8 mouse cellular contexts compared by ENCODE assay signal in genomic region chr15:98805324-98806040, GRCm38 (mm10). TPM values are rescaled to one million over a fixed set of nuclear protein-coding genes. Genes with fewer than 3 reads are reported as not detected.
DNase-seq lines count a peak whose midpoint lies in the region; ATAC-seq and TF ChIP-seq lines count a peak whose summit lies in the region.

No protein-coding gene starts in this region.

- H3K4me1 ChIP-seq in hindbrain, postnatal 0 days (ENCODE audit: insufficient read depth, low read length) = peaks cover 25% of the 10 kb centered on the region; the same call in 1 of the 2 replicates
- peaks cover 71% of the 10 kb centered on the region for H3K4me1 ChIP-seq in megakaryocyte, embryonic 14.5 days

- peak overlapping the region; percentile 47 for H3K4me3 ChIP-seq in hindbrain, postnatal 0 days (ENCODE audit: low read length)
- peak overlapping the region; percentile 89 for H3K4me3 ChIP-seq in megakaryocyte, embryonic 14.5 days (replicated peaks)

- peak; percentile 90 for DNase-seq in ZHBTc4 (ENCODE audit: low read depth, low spot score)
- peak; percentile 74 to 84 for DNase-seq in cerebellum, postnatal 25 days
- peak; percentile 74 for DNase-seq in gastrocnemius, postnatal 14 days
- DNase-seq in hindbrain, postnatal 0 days (ENCODE audit: low spot score) = peak; percentile 85
- peak; percentile 79 to 85 for DNase-seq in left cerebral cortex, postnatal 25 days (ENCODE audit: low spot score in 2 of 2)
- peak; percentile 85 to 87 for DNase-seq in right cerebral cortex, postnatal 10 days (ENCODE audit: low spot score in 2 of 2)

- WGBS in hindbrain, postnatal 0 days = 1% methylated on average over 57 of the region's 64 CpGs

- peak overlapping the region; percentile 49 for H3K9ac ChIP-seq in hindbrain, postnatal 0 days (replicated peaks; ENCODE audit: low read length)

- no peaks in the 10 kb centered on the region for H3K9me3 ChIP-seq in hindbrain, postnatal 0 days (ENCODE audit: low read length)
- H3K9me3 ChIP-seq in megakaryocyte, embryonic 14.5 days = no peaks in the 10 kb centered on the region

- H3K4me2 ChIP-seq in hindbrain, postnatal 0 days (ENCODE audit: low read depth, low read length) = peak overlapping the region; percentile 85

- intact Hi-C loops in gastrocnemius, postnatal 14 days (cut with DNase I; ENCODE audit: low total_unique reads) = no loop called here
- intact Hi-C loops in left cerebral cortex, postnatal 25 days (cut with DNase I) = loop anchor here (1.0 to 5.0 kb wide), 2 partner anchors 25 to 417 kb away; partner anchors contain the start of gene Kcnh3

- H3K36me3 ChIP-seq in hindbrain, postnatal 0 days (ENCODE audit: insufficient read depth, low read length) = no peaks in the 10 kb centered on the region
- peaks cover 9% of the 10 kb centered on the region for H3K36me3 ChIP-seq in megakaryocyte, embryonic 14.5 days (replicated peaks; ENCODE audit: low read length)

- peak; percentile 75 for TF ChIP-seq CTCF in hindbrain, postnatal 0 days (IDR thresholded peaks at IDR 0.05; ENCODE audit: low read depth)

- peak; percentile 61 for ATAC-seq in hindbrain, postnatal 0 days
- no peak for ATAC-seq in monocyte, adult 5-6 weeks (replicated peaks; ENCODE audit: insufficient number of reproducible peaks, low FRiP score, low TSS enrichment, poor library complexity, severe bottlenecking)

- H3K27me3 ChIP-seq in hindbrain, postnatal 0 days (ENCODE audit: insufficient read depth, low read length) = peaks cover 71% of the 10 kb centered on the region
- peaks cover 94% of the 10 kb centered on the region for H3K27me3 ChIP-seq in megakaryocyte, embryonic 14.5 days (replicated peaks)

- H3K27ac ChIP-seq in hindbrain, postnatal 0 days = no peak overlapping the region

RNA-seq across cellular contexts. Expression of gene Ddn, which starts 3.8 kb away (rescaled TPM):
- total RNA-seq in gastrocnemius, postnatal 14 days (2021) = 1 to 10 TPM; 1.6 to 2.7 TPM
- total RNA-seq in hindbrain, postnatal 0 days (2014; rRNA removed) = 2.7 and 6.5 TPM in 2 replicates
- 0.45 and 0.64 TPM in 2 replicates for polyA plus RNA-seq in hindbrain, postnatal 0 days (2015; fragmentation: Nextera tagmentation; extraction: Ambion mirVana)
- 100 to 1,000 TPM; 829 to 842 TPM for total RNA-seq in left cerebral cortex, postnatal 25 days (2021)
- 0.32 and 0.73 TPM in 2 replicates for polyA plus RNA-seq in megakaryocyte, embryonic 14.5 days (2012; ENCODE audit: insufficient read depth, low replicate concordance)
- total RNA-seq in monocyte, adult 5-6 weeks (2017) = not detected in 3 replicates

RNA-seq across cellular contexts. Expression of gene Wnt1, which starts 15.8 kb away (rescaled TPM):
- total RNA-seq in gastrocnemius, postnatal 14 days (2021) = under 1 TPM in 1 of 2 experiments, not detected in 1; 0.10 TPM
- total RNA-seq in hindbrain, postnatal 0 days (2014; rRNA removed) = 0.05 TPM in 1 of 2 replicates, not detected in the other
- polyA plus RNA-seq in hindbrain, postnatal 0 days (2015; fragmentation: Nextera tagmentation; extraction: Ambion mirVana) = 0.52 and 0.59 TPM in 2 replicates
- total RNA-seq in left cerebral cortex, postnatal 25 days (2021) = not detected
- polyA plus RNA-seq in megakaryocyte, embryonic 14.5 days (2012; ENCODE audit: insufficient read depth, low replicate concordance) = not detected in 2 replicates
- total RNA-seq in monocyte, adult 5-6 weeks (2017) = not detected in 3 replicates

RNA-seq across cellular contexts. Expression of gene Prkag1, which starts 25.8 kb away (rescaled TPM):
- total RNA-seq in gastrocnemius, postnatal 14 days (2021) = 10 to 100 TPM; 36.6 to 42.0 TPM
- total RNA-seq in hindbrain, postnatal 0 days (2014; rRNA removed) = 62.4 and 99.4 TPM in 2 replicates
- polyA plus RNA-seq in hindbrain, postnatal 0 days (2015; fragmentation: Nextera tagmentation; extraction: Ambion mirVana) = 61.1 and 62.3 TPM in 2 replicates
- 10 to 100 TPM; 44.1 to 55.6 TPM for total RNA-seq in left cerebral cortex, postnatal 25 days (2021)
- 237 and 264 TPM in 2 replicates for polyA plus RNA-seq in megakaryocyte, embryonic 14.5 days (2012; ENCODE audit: insufficient read depth, low replicate concordance)
- total RNA-seq in monocyte, adult 5-6 weeks (2017) = 128 to 132 TPM (median 132 TPM) in 3 replicates

RNA-seq across cellular contexts. Expression of gene Wnt10b, which starts 27.5 kb away (rescaled TPM):
- total RNA-seq in gastrocnemius, postnatal 14 days (2021) = 1 to 10 TPM in 1 of 2 experiments, under 1 TPM in 1; 0.78 to 1.5 TPM
- 1.4 and 4.5 TPM in 2 replicates for total RNA-seq in hindbrain, postnatal 0 days (2014; rRNA removed)
- 0.29 TPM in 1 of 2 replicates, not detected in the other for polyA plus RNA-seq in hindbrain, postnatal 0 days (2015; fragmentation: Nextera tagmentation; extraction: Ambion mirVana)
- total RNA-seq in left cerebral cortex, postnatal 25 days (2021) = under 1 TPM; 0.37 to 0.62 TPM
- not detected in 2 replicates for polyA plus RNA-seq in megakaryocyte, embryonic 14.5 days (2012; ENCODE audit: insufficient read depth, low replicate concordance)
- total RNA-seq in monocyte, adult 5-6 weeks (2017) = not detected in 3 replicates

RNA-seq across cellular contexts. Expression of gene Arf3, which starts 42.5 kb away (rescaled TPM):
- 10 to 100 TPM; 14.6 to 15.8 TPM for total RNA-seq in gastrocnemius, postnatal 14 days (2021)
- 127 TPM in 2 replicates for total RNA-seq in hindbrain, postnatal 0 days (2014; rRNA removed)
- 80.7 and 92.9 TPM in 2 replicates for polyA plus RNA-seq in hindbrain, postnatal 0 days (2015; fragmentation: Nextera tagmentation; extraction: Ambion mirVana)
- total RNA-seq in left cerebral cortex, postnatal 25 days (2021) = 100 to 1,000 TPM; 767 to 776 TPM
- polyA plus RNA-seq in megakaryocyte, embryonic 14.5 days (2012; ENCODE audit: insufficient read depth, low replicate concordance) = 7.0 and 17.8 TPM in 2 replicates
- total RNA-seq in monocyte, adult 5-6 weeks (2017) = 27.4 to 48.6 TPM (median 30.8 TPM) in 3 replicates

Comparison
In these comparisons a context has a peak if more than half of its experiments do, and no peak if none do; other contexts are left out.
1. RNA of gene Ddn, which starts 3.8 kb away (total RNA-seq): 829 to 842 TPM in left cerebral cortex, postnatal 25 days; 2.7 to 6.5 TPM in hindbrain, postnatal 0 days, 1.6 to 2.7 TPM in gastrocnemius, postnatal 14 days and not detected in monocyte, adult 5-6 weeks; every median in the first group is over 100 times any median in the second.
2. Peak in every context shown above with its lines, with median percentiles within 50 percentile points of each other: DNase-seq.